Mouse (Mus musculus): Measurements from ENCODE around the gene Hoxc4.

DNA sequence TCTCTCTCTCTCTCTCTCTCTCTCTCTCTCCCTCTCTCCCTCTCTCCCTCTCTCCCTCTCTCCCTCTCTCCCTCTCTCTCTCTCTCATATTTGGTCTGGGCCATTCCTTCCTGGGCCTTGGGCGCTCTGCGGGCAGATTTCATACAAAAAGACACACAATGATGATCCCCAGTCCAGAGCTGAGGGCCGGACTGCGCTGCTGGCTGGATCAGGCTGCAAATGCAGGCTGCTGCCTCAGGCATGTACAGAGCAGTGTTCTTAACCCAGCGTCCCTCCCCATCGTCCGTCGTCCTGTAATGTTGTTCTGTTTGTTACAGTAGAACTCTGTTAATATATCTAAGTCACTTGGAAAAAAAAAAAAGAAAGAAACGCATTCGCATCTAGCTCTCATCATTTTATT lies 34.2 kb upstream of the Hoxc4 start:
- TF ChIP-seq ZNF384 (IDR thresholded peaks at IDR 0.05; ENCODE audit: low read depth, low read length), result no peak
- TF ChIP-seq ZC3H11A (IDR thresholded peaks at IDR 0.05; ENCODE audit: borderline replicate concordance, low read depth, low read length), result no peak
